Mouse (Mus musculus): ENCODE measurements around the gene H2-K1.
"Not testable (repeated sequence)": the region's sequence is repeated elsewhere in the genome, so short reads cannot be mapped to it uniquely, and the experiment has no call there.

Gene H2-K1

GRCm38 (mm10) chr17:33982136-33982535 lies 18.0 kb downstream of the H2-K1 start:
- not testable (repeated sequence) for DNase-seq (ENCODE audit: low read depth, low spot score)

GRCm38 (mm10) chr17:33981192-33981909 lies 18.8 kb downstream of the H2-K1 start:
- DNase-seq (ENCODE audit: low read depth, low spot score) = peak; percentile 90

DNA sequence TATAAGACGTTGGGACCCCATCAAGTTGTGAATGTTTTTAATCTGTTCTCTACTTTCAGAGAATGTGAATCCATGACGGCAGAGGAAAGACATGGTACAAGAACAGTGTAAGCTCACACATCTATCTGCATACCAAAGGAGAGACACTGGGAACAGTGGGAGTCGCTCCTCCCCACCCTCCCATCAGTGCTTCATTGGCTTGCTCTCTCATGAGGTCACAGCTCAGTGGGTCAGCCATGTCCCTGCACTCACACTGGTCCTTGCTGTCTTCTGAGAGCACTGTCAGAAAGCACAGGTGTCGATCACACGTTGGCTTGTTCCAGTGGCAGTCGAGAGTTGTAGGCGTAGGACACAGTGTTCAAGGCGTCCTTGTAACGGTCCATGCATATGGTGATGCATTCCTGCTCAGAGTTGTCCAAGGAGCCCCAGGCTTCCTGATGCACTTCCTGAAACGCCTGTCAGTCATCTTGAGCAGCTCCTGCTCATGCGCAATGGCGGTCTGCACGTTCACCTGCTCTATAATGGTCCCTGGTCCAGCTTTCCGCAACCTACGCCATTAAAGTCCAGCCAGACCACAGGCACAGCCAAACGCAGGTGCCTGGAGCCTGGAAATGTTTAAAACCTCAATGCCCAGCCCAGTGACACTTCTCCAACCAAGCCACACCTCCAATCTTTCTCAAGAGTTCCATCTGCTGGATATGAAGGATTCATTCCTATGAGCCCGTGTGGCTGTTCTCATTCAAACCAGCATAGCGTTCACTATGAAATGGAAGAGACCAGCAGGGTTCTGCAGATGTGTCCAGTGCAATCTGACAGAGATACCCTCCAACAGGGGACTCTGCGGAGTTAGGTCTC lies 19.7 kb downstream of the H2-K1 start:
- DNase-seq (ENCODE audit: low read depth, low spot score) = no peak

GRCm38 (mm10) chr17:33979512-33980050 lies 20.6 kb downstream of the H2-K1 start:
- no peak for DNase-seq (ENCODE audit: low read depth, low spot score)

- no peak for DNase-seq (ENCODE audit: low read depth, low spot score)
These were observed 21.5 kb downstream of the H2-K1 start for GRCm38 (mm10) chr17:33978631-33979031.

GRCm38 (mm10) chr17:33977861-33978557 lies 22.1 kb downstream of the H2-K1 start:
- DNase-seq (ENCODE audit: low read depth, low spot score) = no peak

DNA sequence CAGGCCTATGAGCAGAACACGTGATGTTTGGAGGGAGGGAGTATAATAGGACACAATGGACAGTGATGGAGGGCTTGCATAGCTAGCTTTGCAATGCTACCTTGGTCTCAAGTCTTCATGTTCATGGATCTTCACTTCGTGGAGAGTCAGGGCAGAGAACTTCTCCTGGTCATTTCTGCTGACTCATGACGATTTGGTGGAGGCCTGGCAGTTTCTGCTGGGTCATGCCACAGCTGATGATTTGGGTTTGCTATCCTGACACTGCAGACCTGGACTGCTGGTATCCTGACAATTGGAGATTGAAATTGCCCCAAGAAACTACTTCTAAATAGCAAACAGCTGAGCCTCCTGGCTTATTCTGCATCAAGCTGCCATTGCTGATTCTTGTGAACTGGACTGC lies 26.6 kb downstream of the H2-K1 start:
- DNase-seq (ENCODE audit: low read depth, low spot score) = no peak

- DNase-seq (ENCODE audit: low read depth, low spot score) = no peak
These were observed 27.5 kb downstream of the H2-K1 start for GRCm38 (mm10) chr17:33972691-33973090.

DNA sequence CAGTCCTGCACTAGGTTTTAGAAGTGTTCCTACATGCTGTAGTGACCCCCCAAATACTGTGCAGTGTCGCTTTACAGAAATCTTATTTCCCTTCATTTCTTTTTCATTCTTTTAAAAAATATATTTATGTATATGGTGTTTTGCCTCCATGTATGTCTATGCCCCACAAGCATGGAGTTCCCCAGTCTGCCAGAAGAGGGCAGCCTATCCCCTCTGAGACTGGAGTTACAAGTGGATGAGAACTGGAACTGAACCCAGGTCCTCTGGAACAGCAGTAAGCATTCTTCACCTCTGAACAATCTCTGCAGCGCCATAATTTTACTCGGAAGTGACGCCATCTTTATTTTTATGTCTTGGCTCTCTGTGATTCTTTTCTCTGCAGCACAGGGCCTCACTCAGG lies 30.8 kb downstream of the H2-K1 start:
- DNase-seq (ENCODE audit: low read depth, low spot score) = no peak

GRCm38 (mm10) chr17:33968927-33969326 lies 31.2 kb downstream of the H2-K1 start:
- no peak for DNase-seq (ENCODE audit: low read depth, low spot score)

DNA sequence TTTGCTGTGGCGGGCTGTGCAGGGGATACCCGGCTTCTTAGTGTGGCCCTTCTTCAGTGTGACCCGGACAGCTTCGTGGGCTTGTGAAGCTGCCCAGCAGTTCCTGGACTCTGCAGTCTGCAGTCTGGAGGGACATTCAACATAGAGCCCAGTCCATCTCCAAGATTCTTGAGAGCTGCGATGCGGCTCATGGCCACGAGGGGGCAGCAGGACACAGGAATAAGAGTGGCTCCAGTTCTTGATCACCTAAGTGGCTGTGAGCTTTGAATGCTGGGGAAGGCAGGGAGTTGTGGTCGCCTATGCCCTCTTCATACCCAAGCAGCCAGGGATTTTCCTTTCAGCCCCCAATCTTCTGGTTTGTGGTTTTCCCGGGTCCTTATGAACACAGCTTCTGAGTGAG lies 31.7 kb downstream of the H2-K1 start:
- peak; percentile 28 for DNase-seq (ENCODE audit: low read depth, low spot score)

DNA sequence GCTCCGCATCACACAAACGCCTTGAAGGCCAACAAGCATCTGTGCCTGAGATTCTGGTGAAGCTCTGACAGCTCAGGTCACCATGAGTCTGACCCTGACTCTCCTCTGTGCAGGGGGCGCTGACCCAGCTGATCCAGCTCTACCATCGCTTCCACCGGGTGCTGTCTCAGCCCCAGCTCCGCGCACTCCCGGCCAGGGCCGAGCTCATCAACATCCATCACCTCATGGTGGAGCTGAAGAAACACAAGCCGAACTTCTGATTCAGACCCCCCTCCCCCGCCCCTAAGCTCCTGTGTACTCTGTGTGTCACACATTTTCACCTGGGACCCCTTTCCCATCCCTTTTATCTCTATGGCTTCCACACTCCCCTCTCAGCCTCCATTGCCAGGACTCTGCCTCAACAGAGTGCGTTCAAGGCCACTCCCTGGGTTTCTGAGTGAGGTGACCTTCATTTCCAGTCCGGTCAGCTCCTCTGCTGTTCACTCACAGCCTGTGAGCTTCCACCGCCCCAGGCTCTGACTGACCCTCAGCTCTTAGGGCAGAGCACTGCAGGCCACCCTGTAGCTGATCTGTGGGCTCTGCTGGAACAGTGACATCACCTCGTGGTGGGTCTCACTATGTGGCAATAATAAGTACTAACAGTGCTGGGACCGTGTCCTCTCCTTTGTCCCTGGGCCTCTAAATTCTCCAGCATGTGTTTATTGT lies 34.1 kb downstream of the H2-K1 start:
- no peak for DNase-seq (ENCODE audit: low read depth, low spot score)

DNA sequence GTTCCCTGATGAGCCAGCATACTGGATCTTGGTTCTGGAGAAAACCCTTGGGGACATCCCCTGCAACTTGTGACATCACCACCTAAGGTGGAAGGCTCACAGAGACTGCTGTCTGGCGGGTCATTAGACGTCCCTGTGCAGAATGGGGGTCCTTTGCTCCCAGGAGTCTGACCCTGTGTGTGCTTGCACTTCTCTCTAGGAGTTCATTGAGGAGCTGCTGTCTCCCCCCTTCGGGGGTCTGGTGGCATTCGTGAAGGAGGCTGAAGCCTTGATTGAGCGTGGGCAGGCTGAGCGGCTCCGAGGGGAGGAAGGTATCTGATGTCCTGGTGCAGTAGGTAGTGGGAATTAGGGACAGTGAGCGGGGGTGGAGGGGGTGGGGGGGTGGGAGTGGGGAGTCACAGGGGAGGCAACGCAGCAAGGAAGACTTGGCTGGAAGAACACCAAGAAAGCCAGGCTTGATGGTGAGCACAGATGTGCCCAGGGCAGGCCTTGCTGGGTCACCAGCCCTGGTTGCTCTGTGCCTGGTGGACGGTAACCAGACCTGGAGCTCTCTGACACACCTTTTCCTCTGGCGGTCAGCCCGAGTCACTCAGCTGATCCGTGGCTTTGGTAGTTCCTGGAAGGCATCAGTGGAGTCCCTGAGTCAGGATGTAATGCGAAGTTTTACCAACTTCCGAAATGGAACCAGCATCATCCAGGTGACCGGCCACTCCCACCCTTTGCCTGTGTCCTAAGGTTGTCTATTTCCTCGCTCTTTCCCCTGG lies 34.9 kb downstream of the H2-K1 start:
- no peak for DNase-seq (ENCODE audit: low read depth, low spot score)

DNA sequence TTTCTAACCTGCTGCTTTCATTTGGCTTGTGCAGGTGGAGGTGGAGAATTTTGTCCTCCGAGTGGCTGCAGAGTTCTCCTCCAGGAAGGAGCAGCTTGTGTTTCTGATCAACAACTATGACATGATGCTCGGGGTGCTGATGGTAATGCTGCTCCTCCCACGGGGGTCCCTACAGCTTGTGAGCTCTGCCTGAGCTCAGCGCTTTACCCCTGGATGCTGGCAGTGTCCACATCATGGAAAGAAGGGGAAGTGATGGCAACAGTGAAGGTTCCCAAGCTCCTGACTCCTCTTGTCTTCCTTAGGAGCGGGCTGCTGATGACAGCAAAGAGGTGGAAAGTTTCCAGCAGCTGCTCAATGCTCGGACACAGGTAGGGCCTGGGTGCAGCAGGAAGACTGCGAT lies 37.3 kb downstream of the H2-K1 start:
- no peak for DNase-seq (ENCODE audit: low read depth, low spot score)

GRCm38 (mm10) chr17:33959948-33960347 lies 40.2 kb downstream of the H2-K1 start:
- no peak for DNase-seq (ENCODE audit: low read depth, low spot score)

DNA sequence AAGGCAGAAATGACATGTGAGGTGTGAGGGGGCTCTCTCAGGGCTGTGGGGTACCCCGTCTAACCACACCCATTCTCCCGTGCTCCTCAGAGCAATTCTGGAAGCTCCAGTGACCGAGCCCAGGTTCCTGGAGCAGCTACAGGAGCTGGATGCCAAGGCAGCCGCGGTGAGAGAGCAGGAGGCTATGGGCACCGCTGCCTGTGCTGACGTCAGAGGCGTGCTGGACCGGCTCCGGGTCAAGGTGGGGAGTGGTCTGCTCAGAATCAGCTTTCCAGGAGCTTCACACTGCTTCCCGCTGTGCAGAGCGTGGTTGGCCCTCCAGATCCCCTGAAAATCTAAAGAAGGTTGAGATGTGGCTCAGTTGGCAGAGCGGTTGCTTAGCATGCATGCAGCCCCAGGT lies 41.0 kb downstream of the H2-K1 start:
- no peak for DNase-seq (ENCODE audit: low read depth, low spot score)

DNA sequence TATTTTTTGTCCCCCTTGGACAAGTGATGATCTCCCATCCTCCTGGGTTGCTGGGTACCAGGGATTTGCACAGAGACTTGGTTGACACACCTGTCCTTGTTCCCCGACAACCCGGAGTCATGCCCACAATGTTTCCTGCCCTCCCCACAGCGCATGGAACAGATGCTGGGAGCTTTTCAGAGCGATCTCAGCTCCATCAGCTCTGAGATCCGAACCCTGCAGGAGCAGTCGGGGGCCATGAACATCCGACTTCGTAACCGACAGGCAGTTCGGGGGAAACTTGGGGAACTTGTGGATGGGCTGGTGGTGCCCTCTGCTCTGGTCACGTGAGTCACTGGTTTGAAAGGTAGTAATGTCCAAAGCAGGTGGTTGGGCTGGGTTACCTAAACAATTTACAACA lies 41.7 kb downstream of the H2-K1 start:
- DNase-seq (ENCODE audit: low read depth, low spot score) = no peak

DNA sequence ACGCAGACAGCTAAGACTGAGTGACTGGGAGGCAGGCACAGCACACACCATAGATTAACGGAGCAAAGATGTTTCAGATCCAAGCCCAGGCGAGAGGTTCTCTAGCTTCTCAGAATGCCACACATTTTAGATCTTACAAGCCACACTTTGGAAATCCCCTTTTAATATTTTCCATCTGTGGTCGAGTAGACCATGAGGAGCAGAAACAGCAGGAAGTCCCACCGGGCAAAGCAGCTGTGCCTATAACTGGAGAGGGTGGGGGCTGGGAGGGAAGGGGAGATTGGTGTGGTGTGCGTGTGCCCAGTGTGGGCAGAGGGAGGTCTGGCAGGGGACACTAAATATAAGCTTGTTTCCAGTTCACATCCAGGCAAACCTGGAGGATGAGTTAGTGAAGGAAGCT lies 42.7 kb downstream of the H2-K1 start:
- no peak for DNase-seq (ENCODE audit: low read depth, low spot score)

GRCm38 (mm10) chr17:33956336-33956735 lies 43.8 kb downstream of the H2-K1 start:
- no peak for DNase-seq (ENCODE audit: low read depth, low spot score)

- DNase-seq (ENCODE audit: low read depth, low spot score) = peak; percentile 96
These were observed 44.5 kb downstream of the H2-K1 start, which contains the start of the genes Vps52 and Rps18 for GRCm38 (mm10) chr17:33955555-33956214. Gene Vps52 (plus strand): TSS chr17:33955812. Gene Rps18 (minus strand): TSS chr17:33956001.
